In the genomic region with DNA sequence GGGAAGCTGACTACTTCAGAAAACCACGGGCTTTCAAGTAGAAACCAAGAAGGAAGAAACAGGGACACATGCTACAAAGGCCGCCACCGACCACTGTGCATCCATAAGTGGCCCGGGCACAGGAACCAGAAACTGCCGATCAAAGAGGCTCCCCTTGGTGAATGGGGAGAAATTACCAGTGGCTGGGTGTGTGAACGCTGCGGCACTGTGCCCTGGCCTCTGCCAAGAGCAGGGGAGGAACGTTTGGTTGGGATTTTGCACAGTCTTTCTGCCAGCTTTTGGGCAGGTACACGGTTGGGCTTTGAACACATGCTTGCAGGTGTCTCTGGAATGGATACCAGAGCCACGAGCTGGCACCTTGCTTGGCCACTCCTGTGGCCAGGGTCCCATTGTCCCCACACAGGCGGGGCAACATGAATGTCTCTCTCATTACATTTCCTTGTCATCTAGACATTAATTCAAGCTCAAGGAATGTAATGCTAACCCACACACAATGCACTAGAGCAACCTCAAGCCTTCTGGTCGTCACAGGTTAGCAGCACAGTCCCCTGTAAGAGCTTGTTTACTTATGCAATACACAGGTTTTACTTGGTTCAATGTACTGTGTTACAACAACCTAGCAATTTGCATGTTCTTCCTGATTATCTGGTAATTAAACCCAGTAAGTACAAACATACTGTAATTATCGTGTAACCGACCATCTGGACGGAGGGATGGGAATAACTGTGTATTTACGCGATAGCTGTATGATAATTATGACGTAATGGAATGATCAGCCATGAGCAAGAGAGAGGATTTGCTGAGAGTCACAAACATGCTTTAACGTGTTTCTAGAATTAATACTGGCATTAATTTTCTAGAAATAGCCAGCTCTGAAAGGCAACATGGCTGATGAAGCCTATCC, we compare ENCODE assay signal across 18 mouse cellular contexts.
DNase-seq lines count a peak whose midpoint lies in the region; ATAC-seq and TF ChIP-seq lines count a peak whose summit lies in the region.
"Had no signal": no experiment of that assay in that cellular context is flagged by ENCODE, and none has a peak within 500 bp of the region (broad histone marks: within the 10 kb centered on the region; RNA-seq: fewer than 3 reads in every experiment).

No protein-coding gene starts in this region.

- H3K4me2 ChIP-seq in embryonic facial prominence, embryonic 13.5 days: peak overlapping the region; percentile 28
- H3K4me2 ChIP-seq in CH12.LX (ENCODE audit: insufficient read depth, low read depth, poor library complexity, severe bottlenecking): peak overlapping the region; percentile 50; the same call in 1 of the 2 replicates
- H3K4me2 ChIP-seq in forebrain, embryonic 14.5 days (ENCODE audit: low read length): peak overlapping the region; percentile 1; the same call in 1 of the 2 replicates
- no peak overlapping the region for H3K4me2 ChIP-seq in heart, embryonic 12.5 days
- H3K4me2 ChIP-seq: heart, embryonic 13.5 days; liver, embryonic 15.5 days; midbrain, embryonic 15.5 days had no signal

- no peak for TF ChIP-seq RAD21 in CH12.LX (IDR thresholded peaks at IDR 0.05; ENCODE audit: low read depth, low read length)

- no peak for TF ChIP-seq POLR2A in CH12.LX (IDR thresholded peaks at IDR 0.05; ENCODE audit: low read depth, low read length)

- DNase-seq in embryonic facial prominence, embryonic 10.5 days (ENCODE audit: low spot score): no peak
- DNase-seq in layer of hippocampus, adult 11-12 months (ENCODE audit: low spot score): peak; percentile 20
- DNase-seq in layer of hippocampus, adult 9-10 months (ENCODE audit: low spot score): no peak
- no peak for DNase-seq in CH12.LX (ENCODE audit: extremely low read depth)
- peak; percentile 89 for DNase-seq in forebrain, embryonic 14.5 days (ENCODE audit: low spot score)
- DNase-seq: adrenal gland, postnatal 10 days; cerebellum, adult 2 months; gastrocnemius, postnatal 36 days; heart, postnatal 36 days; left cerebral cortex, postnatal 4 days had no signal

- TF ChIP-seq CTCF in CH12.LX (conservative IDR thresholded peaks at IDR 0.05 in 1 of 2, IDR thresholded peaks at IDR 0.05 in 1 of 2; ENCODE audit: low read depth in 2 of 2, low read length in 2 of 2): no peak

- no peaks in the 10 kb centered on the region for H3K79me2 ChIP-seq in CH12.LX (replicated peaks; ENCODE audit: control insufficient read depth, extremely low read depth, insufficient read depth, poor library complexity, severe bottlenecking)

- H3K9ac ChIP-seq in embryonic facial prominence, embryonic 13.5 days: no peak overlapping the region
- H3K9ac ChIP-seq in CH12.LX (ENCODE audit: insufficient read depth, low read depth): no peak overlapping the region
- no peak overlapping the region for H3K9ac ChIP-seq in forebrain, embryonic 14.5 days (ENCODE audit: low read length)
- no peak overlapping the region for H3K9ac ChIP-seq in heart, embryonic 12.5 days
- H3K9ac ChIP-seq: heart, embryonic 13.5 days; liver, embryonic 15.5 days; midbrain, embryonic 15.5 days had no signal

- in situ Hi-C loops in CH12.LX (cut with MboI; ENCODE audit: low pct_ligation_motif_present, low pct_unique_long_range_greater_than_20kb, low sequenced_read_pairs): no loop called here

- dilution Hi-C loops in CH12.LX (cut with MboI; ENCODE audit: extremely low pct_ligation_motif_present, extremely low pct_unique_long_range_greater_than_20kb, low sequenced_read_pairs): no loop called here

- H3K27ac ChIP-seq in embryonic facial prominence, embryonic 13.5 days: no peak overlapping the region
- H3K27ac ChIP-seq in embryonic facial prominence, embryonic 10.5 days (replicated peaks): no peak overlapping the region
- H3K27ac ChIP-seq in CH12.LX (ENCODE audit: insufficient read depth, low read depth): no peak overlapping the region
- no peak overlapping the region for H3K27ac ChIP-seq in forebrain, embryonic 14.5 days (ENCODE audit: low read depth, low read length)
- no peak overlapping the region for H3K27ac ChIP-seq in heart, embryonic 12.5 days (ENCODE audit: poor library complexity, severe bottlenecking)
- H3K27ac ChIP-seq: heart, embryonic 13.5 days; liver, embryonic 15.5 days; midbrain, embryonic 15.5 days had no signal

- H3K4me1 ChIP-seq in embryonic facial prominence, embryonic 13.5 days: peaks cover 16% of the 10 kb centered on the region
- H3K4me1 ChIP-seq in embryonic facial prominence, embryonic 10.5 days: peaks cover 15% of the 10 kb centered on the region
- H3K4me1 ChIP-seq in CH12.LX (ENCODE audit: control insufficient read depth in 1 of 2, insufficient read depth in 2 of 2): no peaks in the 10 kb centered on the region
- H3K4me1 ChIP-seq in forebrain, embryonic 14.5 days (ENCODE audit: control insufficient read depth, insufficient read depth, low read length): peaks cover 24% of the 10 kb centered on the region
- peaks cover 16% of the 10 kb centered on the region for H3K4me1 ChIP-seq in heart, embryonic 12.5 days (replicated peaks)
- H3K4me1 ChIP-seq: liver, embryonic 15.5 days; megakaryocyte, embryonic 14.5 days; midbrain, embryonic 15.5 days had no signal

- no peaks in the 10 kb centered on the region for H3K27me3 ChIP-seq in embryonic facial prominence, embryonic 13.5 days
- H3K27me3 ChIP-seq in embryonic facial prominence, embryonic 10.5 days (replicated peaks; ENCODE audit: low read depth, poor library complexity, severe bottlenecking): no peaks in the 10 kb centered on the region
- H3K27me3 ChIP-seq in CH12.LX (replicated peaks): no peaks in the 10 kb centered on the region
- H3K27me3 ChIP-seq in forebrain, embryonic 14.5 days (replicated peaks; ENCODE audit: control insufficient read depth, insufficient read depth, low read length): no peaks in the 10 kb centered on the region
- no peaks in the 10 kb centered on the region for H3K27me3 ChIP-seq in heart, embryonic 12.5 days (replicated peaks)
- H3K27me3 ChIP-seq: heart, embryonic 13.5 days; liver, embryonic 15.5 days; megakaryocyte, embryonic 14.5 days; midbrain, embryonic 15.5 days had no signal

- H3K36me3 ChIP-seq in embryonic facial prominence, embryonic 13.5 days: no peaks in the 10 kb centered on the region
- H3K36me3 ChIP-seq in embryonic facial prominence, embryonic 10.5 days (replicated peaks): no peaks in the 10 kb centered on the region
- no peaks in the 10 kb centered on the region for H3K36me3 ChIP-seq in CH12.LX (replicated peaks in 1 of 2; ENCODE audit: control insufficient read depth in 1 of 2, insufficient read depth in 1 of 2, low read length in 1 of 2)
- H3K36me3 ChIP-seq in forebrain, embryonic 14.5 days (ENCODE audit: control insufficient read depth, insufficient read depth, low read length): no peaks in the 10 kb centered on the region
- no peaks in the 10 kb centered on the region for H3K36me3 ChIP-seq in heart, embryonic 12.5 days
- H3K36me3 ChIP-seq: heart, embryonic 13.5 days; liver, embryonic 15.5 days; midbrain, embryonic 15.5 days had no signal

- ATAC-seq in embryonic facial prominence, embryonic 13.5 days (ENCODE audit: insufficient number of reproducible peaks, insufficient read depth, low FRiP score, low TSS enrichment, low read depth): no peak
- ATAC-seq in forebrain, embryonic 14.5 days: peak; percentile 81
- no peak for ATAC-seq in monocyte, adult 5-6 weeks (replicated peaks; ENCODE audit: insufficient number of reproducible peaks, low FRiP score, low TSS enrichment, poor library complexity, severe bottlenecking)
- no peak for ATAC-seq in heart, embryonic 12.5 days (ENCODE audit: insufficient number of reproducible peaks, low FRiP score)
- ATAC-seq: lung, postnatal 0 days; midbrain, embryonic 15.5 days had no signal

- WGBS in embryonic facial prominence, embryonic 13.5 days: 72% methylated on average over 19 of the region's 19 CpGs
- WGBS in embryonic facial prominence, embryonic 10.5 days: 87% methylated on average over 19 of the region's 19 CpGs
- WGBS in forebrain, embryonic 14.5 days: 46% methylated on average over 19 of the region's 19 CpGs
- WGBS in heart, embryonic 12.5 days: 76% methylated on average over 19 of the region's 19 CpGs

- no peak overlapping the region for H3K4me3 ChIP-seq in embryonic facial prominence, embryonic 13.5 days
- no peak overlapping the region for H3K4me3 ChIP-seq in embryonic facial prominence, embryonic 10.5 days
- H3K4me3 ChIP-seq in CH12.LX (replicated peaks in 1 of 3; ENCODE audit: low read depth in 2 of 3, low read length in 2 of 3, poor library complexity in 1 of 3): no peak overlapping the region
- H3K4me3 ChIP-seq in forebrain, embryonic 14.5 days (ENCODE audit: low read depth, low read length): no peak overlapping the region
- H3K4me3 ChIP-seq in heart, embryonic 12.5 days: no peak overlapping the region
- H3K4me3 ChIP-seq: heart, embryonic 13.5 days; liver, embryonic 15.5 days; megakaryocyte, embryonic 14.5 days; midbrain, embryonic 15.5 days had no signal

- no peaks in the 10 kb centered on the region for H3K9me3 ChIP-seq in embryonic facial prominence, embryonic 13.5 days
- no peaks in the 10 kb centered on the region for H3K9me3 ChIP-seq in embryonic facial prominence, embryonic 10.5 days
- peaks cover 43% of the 10 kb centered on the region for H3K9me3 ChIP-seq in CH12.LX (replicated peaks; ENCODE audit: low read length)
- no peaks in the 10 kb centered on the region for H3K9me3 ChIP-seq in forebrain, embryonic 14.5 days (replicated peaks; ENCODE audit: control insufficient read depth, low read length)
- no peaks in the 10 kb centered on the region for H3K9me3 ChIP-seq in heart, embryonic 12.5 days (replicated peaks)
- H3K9me3 ChIP-seq: heart, embryonic 13.5 days; liver, embryonic 15.5 days; midbrain, embryonic 15.5 days had no signal

- TF ChIP-seq EP300 in CH12.LX (IDR thresholded peaks at IDR 0.05; ENCODE audit: low read length): no peak

TF ChIP-seq in CH12.LX, 34 proteins besides CTCF, POLR2A, EP300 and RAD21:
- TF ChIP-seq MAFK (IDR thresholded peaks at IDR 0.05; ENCODE audit: insufficient replicate concordance, low read length): no peak

Comparison
In these comparisons a context has a peak if more than half of its experiments do, and no peak if none do; other contexts are left out.
1. DNase-seq: peak in layer of hippocampus, adult 11-12 months (single experiment) and forebrain, embryonic 14.5 days (single experiment); none in embryonic facial prominence, embryonic 10.5 days (single experiment), layer of hippocampus, adult 9-10 months (single experiment) and CH12.LX (single experiment).